Mouse (Mus musculus) midbrain, embryonic 15.5 days (tissue): ENCODE measurements around the gene Klrb1a. TPM values are rescaled to one million over a fixed set of nuclear protein-coding genes. Genes with fewer than 3 reads are reported as not detected.
"Not testable (repeated sequence)": the region's sequence is repeated elsewhere in the genome, so short reads cannot be mapped to it uniquely, and the experiment has no call there.

Experiments used
- ATAC-seq: fragments of 200-750 bp; cut with Nextera tagmentation; replicated peaks from 2 replicates; pipeline ENCODE4 v1.8.0; 2017; ENCODE audit warnings: moderate TSS enrichment
- H3K27ac ChIP-seq: fragments of 300-500 bp; sonication (generic); 2 replicates; pipeline ENCODE4 v1.5.1; 2015; ENCODE audit warnings: mild to moderate bottlenecking, inconsistent platforms
- H3K27me3 ChIP-seq: fragments of 300-500 bp; sonication (generic); replicated peaks from 2 replicates; pipeline ENCODE4 v1.6.1; 2015; ENCODE audit warnings: inconsistent platforms
- H3K36me3 ChIP-seq: fragments of 300-500 bp; sonication (generic); replicated peaks from 2 replicates; pipeline ENCODE4 v1.6.1; 2015; ENCODE audit warnings: inconsistent platforms
- H3K4me1 ChIP-seq: fragments of 300-500 bp; sonication (generic); 2 replicates; pipeline ENCODE4 v1.6.1; 2015; ENCODE audit warnings: inconsistent platforms
- H3K4me2 ChIP-seq: fragments of 300-500 bp; sonication (generic); 2 replicates; pipeline ENCODE4 v1.6.1; 2015; ENCODE audit warnings: inconsistent platforms, mild to moderate bottlenecking, moderate library complexity
- H3K4me3 ChIP-seq: fragments of 300-500 bp; sonication (generic); 2 replicates; pipeline ENCODE4 v1.5.1; 2015; ENCODE audit warnings: mild to moderate bottlenecking, inconsistent platforms
- H3K9ac ChIP-seq: fragments of 300-500 bp; sonication (generic); 2 replicates; pipeline ENCODE4 v1.6.1; 2015; ENCODE audit warnings: mild to moderate bottlenecking, inconsistent platforms
- H3K9me3 ChIP-seq: fragments of 300-500 bp; sonication (generic); 2 replicates; pipeline ENCODE4 v1.6.1; 2016; ENCODE audit warnings: inconsistent platforms
- WGBS: fragments of 180-500 bp; shearing (Covaris S2); methylation state at CpG from one replicate; pipeline ENCODE4 v1.1.7; 2015; ENCODE audit warnings: mixed read lengths; 5-methylcytosine and 5-hydroxymethylcytosine counted together
- polyA plus RNA-seq: library from polyadenylated mRNA; unstranded; fragments of >200 nt; fragmentation: Nextera tagmentation; extraction: Ambion mirVana; gene quantifications from 2 replicates; pipeline ENCODE4 v1.2.1, GENCODE M21; 2015

Klrb1a gene
- polyA plus RNA-seq: not detected in 2 replicates

DNA sequence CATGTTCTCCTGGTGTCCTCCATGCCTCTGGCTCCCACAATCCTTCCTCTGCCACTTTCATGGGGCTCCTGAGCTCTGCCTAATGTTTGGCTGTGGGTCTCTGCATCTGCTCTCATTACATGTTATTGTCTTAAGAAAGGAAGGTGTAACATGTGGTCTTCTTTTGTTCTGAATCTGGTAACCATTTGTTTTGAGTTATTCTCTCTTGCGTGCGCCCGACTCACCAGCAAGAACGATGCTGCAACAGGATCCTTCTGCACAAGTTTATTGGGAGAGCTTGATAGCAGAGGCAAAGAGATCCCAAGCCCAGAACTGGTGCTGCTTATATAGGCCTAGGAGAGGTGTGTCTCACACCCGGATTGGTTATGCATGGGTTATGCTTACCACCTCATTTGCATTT is at the start of gene Klrb1a:
TSS of gene Klrb1a (minus strand) at position 101 of the 400 bp plus-strand sequence.
- H3K4me1 ChIP-seq, H3K4me2 ChIP-seq, ATAC-seq, H3K4me3 ChIP-seq, H3K9me3 ChIP-seq, H3K9ac ChIP-seq, H3K27ac ChIP-seq, H3K36me3 ChIP-seq, H3K27me3 ChIP-seq: not testable (repeated sequence)
- 97% methylated on average over 5 of the region's 5 CpGs for WGBS

DNA sequence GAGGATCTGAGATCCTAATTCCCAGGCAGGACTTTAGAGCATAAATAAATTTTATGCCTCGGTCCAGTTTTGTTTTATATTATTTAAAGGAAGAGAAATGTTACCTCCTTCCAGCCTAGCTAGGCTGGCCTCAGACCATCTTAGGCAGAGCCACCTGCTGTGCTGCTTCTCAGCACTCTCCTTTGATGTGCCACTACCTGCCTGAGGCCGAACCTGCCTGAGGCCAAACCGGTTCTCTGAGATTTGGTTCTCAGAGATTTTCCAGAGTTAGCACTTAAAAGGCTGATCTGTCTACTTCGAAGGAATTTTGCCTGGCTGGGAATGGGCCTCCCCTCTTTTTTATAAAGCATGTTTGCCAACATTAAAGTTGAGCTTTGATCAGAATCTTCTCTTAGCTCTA is 46.6 kb upstream of the Klrb1a start:
- no peak overlapping the region for H3K27ac ChIP-seq
- no peaks in the 10 kb centered on the region for H3K4me1 ChIP-seq
- ATAC-seq: no peak
- no peaks in the 10 kb centered on the region for H3K36me3 ChIP-seq
- H3K9me3 ChIP-seq: no peaks in the 10 kb centered on the region
- no peak overlapping the region for H3K9ac ChIP-seq
- H3K4me3 ChIP-seq: no peak overlapping the region
- H3K27me3 ChIP-seq: no peaks in the 10 kb centered on the region
- no peak overlapping the region for H3K4me2 ChIP-seq
- WGBS: 61% methylated on average over 4 of the region's 4 CpGs

DNA sequence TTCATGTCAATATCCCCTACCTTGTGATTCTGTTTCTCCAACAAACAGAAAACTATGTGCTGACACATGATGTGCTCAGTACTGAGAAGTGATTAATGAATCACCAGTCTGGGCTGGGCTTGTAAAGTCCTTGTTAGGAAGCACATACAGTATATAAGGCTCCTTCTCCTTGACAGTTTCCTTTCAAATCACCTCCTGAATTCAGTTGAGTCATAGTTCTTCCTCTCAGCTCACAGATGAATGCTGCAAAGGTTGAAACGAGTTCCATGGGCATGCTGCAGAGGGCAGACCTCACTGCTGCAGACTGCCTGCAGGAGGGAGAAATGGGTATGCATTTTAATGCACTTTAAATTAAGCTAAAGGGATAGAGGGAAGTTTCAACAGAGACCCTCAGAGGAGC is 38.9 kb upstream of the Klrb1a start, which contains the start of gene Clec2h:
TSS of gene Clec2h (plus strand) at position 180 of the 400 bp plus-strand sequence.
- no peak within 1 kb of the TSS for H3K9ac ChIP-seq

DNA sequence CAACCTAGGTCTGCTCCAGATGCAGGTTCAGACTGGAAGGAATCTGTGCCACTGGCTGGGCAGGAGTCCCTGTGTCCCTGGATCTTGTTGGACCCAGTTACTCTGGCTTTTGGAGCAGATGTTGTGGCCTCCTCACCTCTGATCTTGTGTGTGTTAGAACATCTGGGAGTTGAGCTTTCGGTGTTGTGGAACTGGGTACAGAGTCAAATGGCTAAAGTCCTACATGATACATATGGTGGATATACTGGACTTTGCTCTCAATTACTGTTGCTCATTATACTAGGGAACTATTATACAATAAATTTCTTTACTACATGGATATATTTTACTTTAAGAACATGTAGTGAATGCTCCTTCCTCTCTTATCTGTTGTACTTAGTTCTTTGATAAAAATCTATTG is 37.9 kb upstream of the Klrb1a start:
- H3K36me3 ChIP-seq: no peaks in the 10 kb centered on the region
- H3K4me2 ChIP-seq: no peak overlapping the region
- H3K27ac ChIP-seq: no peak overlapping the region
- H3K4me1 ChIP-seq: no peaks in the 10 kb centered on the region
- no peak overlapping the region for H3K4me3 ChIP-seq
- no peak overlapping the region for H3K9ac ChIP-seq
- no peaks in the 10 kb centered on the region for H3K27me3 ChIP-seq
- H3K9me3 ChIP-seq: no peaks in the 10 kb centered on the region
- ATAC-seq: no peak
- 97% methylated on average over 1 of the region's 1 CpGs for WGBS

More for the DNA sequence above, 38.9 kb upstream of the Klrb1a start, which contains the start of gene Clec2h:
- H3K27me3 ChIP-seq: no peaks in the 10 kb centered on the region
- H3K4me3 ChIP-seq: no peak within 1 kb of the TSS
- 21% methylated on average over 1 of the region's 1 CpGs for WGBS
- no peak within 1 kb of the TSS for H3K27ac ChIP-seq
- no peaks in the 10 kb centered on the region for H3K9me3 ChIP-seq
- H3K4me2 ChIP-seq: no peak within 1 kb of the TSS
- no peaks in the 10 kb centered on the region for H3K4me1 ChIP-seq
- H3K36me3 ChIP-seq: no peaks in the 10 kb centered on the region
- no peak for ATAC-seq

DNA sequence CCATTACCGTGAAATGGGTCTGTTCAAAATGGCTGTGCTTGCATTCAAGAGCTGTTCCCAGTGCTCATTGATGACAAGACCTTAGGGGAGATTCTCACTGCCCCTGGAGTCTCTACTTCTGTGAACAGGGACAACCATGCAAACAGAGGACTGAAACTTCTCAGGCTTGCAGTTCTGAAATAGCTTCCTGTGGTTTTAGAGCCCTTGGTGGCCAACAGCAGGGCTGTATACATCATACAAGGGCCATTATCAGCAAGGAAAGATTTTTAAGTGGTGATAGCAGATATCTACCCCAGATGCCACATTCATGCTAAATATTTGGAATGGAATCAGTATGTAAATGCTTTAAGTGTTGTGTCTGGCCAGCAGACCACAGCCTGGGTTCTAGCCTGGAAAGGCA is 29.6 kb upstream of the Klrb1a start:
- Histone ChIP-seq H3K27ac (no peak overlapping the region), H3K36me3 (no peaks in the 10 kb centered on the region), H3K27me3 (no peaks in the 10 kb centered on the region), H3K9ac (no peak overlapping the region), H3K4me2 (no peak overlapping the region), H3K4me3 (no peak overlapping the region), H3K4me1 (no peaks in the 10 kb centered on the region), H3K9me3 (no peaks in the 10 kb centered on the region)
- WGBS: 88% methylated on average over 1 of the region's 1 CpGs
- no peak for ATAC-seq

DNA sequence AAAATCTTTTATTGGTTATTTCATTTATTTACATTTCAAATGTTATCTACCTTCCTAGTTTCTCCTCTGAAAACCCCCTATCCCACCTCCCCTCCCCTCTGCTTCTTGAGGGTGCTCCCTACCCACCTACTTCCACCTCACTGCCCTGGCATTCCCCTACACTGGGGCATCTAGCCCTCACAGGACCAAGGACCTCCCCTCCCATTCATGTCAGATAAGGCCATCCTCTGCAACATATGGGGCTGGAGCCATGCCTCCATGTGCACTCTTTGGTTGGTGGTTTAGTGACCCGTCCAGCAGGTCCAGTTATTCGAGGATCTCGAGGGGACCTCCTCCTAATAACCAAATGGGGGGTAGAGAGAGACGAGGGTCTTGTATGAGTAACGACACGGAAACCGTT is 27.5 kb upstream of the Klrb1a start:
- not testable (repeated sequence) for H3K36me3 ChIP-seq, H3K4me2 ChIP-seq, H3K4me3 ChIP-seq, H3K27ac ChIP-seq, H3K9ac ChIP-seq, H3K9me3 ChIP-seq, H3K4me1 ChIP-seq, H3K27me3 ChIP-seq, ATAC-seq
- 95% methylated on average over 7 of the region's 7 CpGs for WGBS

DNA sequence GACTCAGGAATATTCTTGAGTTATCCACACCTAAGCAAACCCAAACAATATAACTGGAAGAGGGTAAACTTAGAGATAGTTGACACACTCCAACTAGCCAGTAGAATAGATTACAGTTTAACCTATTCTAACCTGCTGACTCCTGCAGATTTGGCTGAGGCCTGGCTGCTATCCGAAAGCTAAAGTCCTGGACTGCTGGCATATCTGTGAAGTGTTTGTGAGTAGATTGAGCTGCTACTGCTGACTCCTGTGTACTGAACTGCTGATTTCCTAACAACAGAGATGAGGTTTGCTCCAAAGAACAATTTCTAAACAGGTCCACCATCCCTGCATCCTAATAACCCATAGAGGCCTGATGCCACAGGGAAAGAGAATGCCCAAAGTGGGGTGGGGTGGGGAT is 26.9 kb upstream of the Klrb1a start:
- H3K4me3 ChIP-seq: no peak overlapping the region

DNA sequence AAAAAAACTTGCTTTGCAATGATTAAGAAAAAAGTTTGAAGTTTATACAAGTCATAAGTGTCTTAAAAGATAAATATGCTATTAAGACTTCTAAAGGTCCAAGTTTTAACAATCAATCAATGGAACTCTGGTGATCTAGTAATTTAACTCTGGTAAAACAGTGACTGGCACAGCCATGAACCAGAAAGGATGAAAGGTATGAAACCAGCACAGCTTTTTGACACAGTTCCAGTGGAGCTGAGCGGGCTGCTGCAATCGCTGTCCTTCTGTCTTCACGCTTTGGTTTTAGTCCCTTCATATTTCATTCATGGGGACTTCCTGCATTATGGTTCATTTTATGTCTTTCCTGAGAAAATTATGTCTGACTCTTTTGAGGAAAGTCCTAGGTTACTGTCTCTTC is 26.3 kb upstream of the Klrb1a start:
- Histone ChIP-seq H3K4me1 (no peaks in the 10 kb centered on the region), H3K4me3 (no peak overlapping the region), H3K27me3 (no peaks in the 10 kb centered on the region), H3K27ac (no peak overlapping the region), H3K9ac (no peak overlapping the region), H3K36me3 (no peaks in the 10 kb centered on the region), H3K9me3 (no peaks in the 10 kb centered on the region), H3K4me2 (no peak overlapping the region)
- WGBS: 96% methylated on average over 3 of the region's 3 CpGs
- no peak for ATAC-seq

More for the DNA sequence above, 26.9 kb upstream of the Klrb1a start:
- Histone ChIP-seq H3K9me3 (no peaks in the 10 kb centered on the region), H3K4me2 (no peak overlapping the region), H3K4me1 (no peaks in the 10 kb centered on the region), H3K27me3 (no peaks in the 10 kb centered on the region), H3K36me3 (no peaks in the 10 kb centered on the region), H3K9ac (no peak overlapping the region), H3K27ac (no peak overlapping the region)
- ATAC-seq: no peak
- WGBS: 89% methylated on average over 1 of the region's 1 CpGs

DNA sequence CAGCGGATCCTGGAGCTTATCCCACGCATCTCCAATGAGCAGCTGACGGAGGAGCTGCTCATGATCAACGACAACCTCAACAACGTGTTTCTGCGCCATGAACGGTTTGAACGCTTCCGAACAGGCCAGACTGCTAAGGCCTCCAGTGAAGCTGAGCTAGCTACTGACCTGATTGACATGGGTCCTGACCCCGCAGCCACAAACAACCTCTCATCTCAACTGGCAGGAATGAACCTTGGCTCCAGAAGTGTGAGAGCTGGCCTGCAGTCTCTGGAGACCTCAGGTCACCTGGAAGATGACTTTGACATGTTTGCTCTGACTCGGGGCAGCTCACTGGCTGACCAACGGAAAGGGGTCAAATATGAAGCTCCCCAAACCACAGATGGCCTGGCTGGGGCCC is 22.4 kb upstream of the Klrb1a start:
- 91% methylated on average over 12 of the region's 12 CpGs for WGBS

DNA sequence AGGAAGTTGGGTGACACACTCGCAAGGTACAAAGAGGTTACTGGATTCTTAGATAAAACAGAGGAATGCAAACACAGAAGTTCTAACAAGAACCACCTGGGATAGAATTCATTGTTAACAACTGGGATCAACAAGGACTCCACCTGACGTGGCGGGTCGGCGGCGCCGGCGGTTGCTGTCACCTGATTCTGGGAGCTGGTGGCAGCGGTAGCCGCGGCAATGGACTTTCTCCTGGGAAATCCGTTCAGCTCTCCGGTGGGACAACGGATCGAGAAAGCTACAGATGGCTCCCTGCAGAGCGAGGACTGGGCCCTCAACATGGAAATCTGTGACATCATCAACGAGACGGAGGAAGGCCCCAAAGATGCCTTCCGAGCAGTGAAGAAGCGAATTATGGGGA is 21.4 kb upstream of the Klrb1a start:
- not testable (repeated sequence) for H3K27ac ChIP-seq, H3K9ac ChIP-seq, H3K4me2 ChIP-seq, ATAC-seq, H3K27me3 ChIP-seq, H3K36me3 ChIP-seq, H3K9me3 ChIP-seq, H3K4me1 ChIP-seq, H3K4me3 ChIP-seq
- 97% methylated on average over 20 of the region's 20 CpGs for whole genome bisulfite sequencing

More for the DNA sequence above, 22.4 kb upstream of the Klrb1a start:
- not testable (repeated sequence) for H3K36me3 ChIP-seq, H3K27me3 ChIP-seq, H3K9ac ChIP-seq, H3K9me3 ChIP-seq, ATAC-seq, H3K4me1 ChIP-seq, H3K4me3 ChIP-seq, H3K4me2 ChIP-seq, H3K27ac ChIP-seq

DNA sequence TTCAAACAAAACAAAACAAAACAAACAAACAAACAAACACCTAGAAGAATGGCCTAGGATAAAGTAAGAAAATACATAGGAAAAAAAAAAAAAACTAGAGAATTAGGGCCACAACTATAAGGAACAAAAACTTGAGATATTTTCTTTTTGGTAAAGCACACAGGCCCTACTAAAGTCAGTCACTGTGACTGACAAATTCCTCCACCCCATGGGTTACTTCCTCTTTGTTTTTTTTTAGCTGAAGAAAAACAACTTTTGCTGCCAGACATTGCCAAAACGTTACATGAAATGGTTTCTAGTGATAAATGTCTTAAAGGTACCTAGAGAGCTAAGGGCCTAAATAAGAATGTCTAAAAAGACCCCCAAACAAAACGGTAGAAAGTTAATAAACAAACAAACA is 20.7 kb upstream of the Klrb1a start:
- H3K36me3 ChIP-seq: no peaks in the 10 kb centered on the region
- no peak overlapping the region for H3K4me3 ChIP-seq
- H3K9me3 ChIP-seq: no peaks in the 10 kb centered on the region
- WGBS: 73% methylated on average over 2 of the region's 2 CpGs
- H3K4me2 ChIP-seq: no peak overlapping the region
- no peak overlapping the region for H3K9ac ChIP-seq
- H3K27me3 ChIP-seq: no peaks in the 10 kb centered on the region
- no peak for ATAC-seq
- no peak overlapping the region for H3K27ac ChIP-seq
- no peaks in the 10 kb centered on the region for H3K4me1 ChIP-seq

DNA sequence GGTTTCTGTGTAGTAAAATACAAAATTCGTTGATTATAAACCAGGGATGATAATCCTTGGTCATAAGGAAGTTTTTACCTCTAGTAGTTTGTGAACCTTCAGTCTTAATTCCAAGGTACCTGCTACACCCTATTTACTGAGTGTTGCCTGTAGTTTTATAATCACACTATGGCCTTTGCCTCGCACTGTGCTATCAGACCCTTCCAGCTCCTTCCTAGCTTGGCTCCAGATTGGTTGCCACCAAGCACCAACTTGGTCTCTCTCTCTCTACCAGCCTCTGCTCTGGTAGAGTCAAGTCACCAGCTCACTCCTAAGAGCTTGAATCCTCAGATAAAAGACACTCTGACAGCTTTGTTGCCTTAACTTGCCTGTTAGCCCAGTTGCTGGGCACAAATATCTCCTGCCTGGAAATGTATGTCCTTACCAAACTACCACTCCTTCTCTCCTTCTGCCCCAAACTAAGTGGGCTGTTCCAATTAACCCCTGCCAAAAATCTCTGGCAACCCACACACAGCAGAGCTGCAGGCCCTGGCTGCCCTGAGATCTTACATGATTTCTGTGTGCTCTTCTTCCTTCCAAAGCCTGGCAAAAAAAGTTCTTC is 17.9 kb upstream of the Klrb1a start:
- WGBS: 80% methylated on average over 2 of the region's 2 CpGs

DNA sequence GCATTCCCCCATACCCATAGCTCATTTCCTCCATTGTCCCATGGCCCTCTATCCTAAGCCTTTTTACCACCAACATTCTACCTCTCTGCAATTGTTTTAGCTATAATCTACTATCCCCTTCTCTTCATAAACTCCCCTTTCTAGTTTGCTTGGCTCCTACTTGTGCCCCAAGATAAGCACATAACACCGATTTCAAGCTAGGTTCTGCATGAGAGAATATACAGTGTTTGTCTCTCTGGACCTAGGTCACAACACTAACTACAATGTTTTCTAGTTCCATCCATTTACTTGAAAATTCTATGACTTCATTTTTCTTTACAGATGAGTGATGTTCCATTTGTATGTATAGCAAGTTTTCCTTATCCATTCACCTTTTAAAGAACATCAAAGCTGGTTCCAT is 17.3 kb upstream of the Klrb1a start:
- no peak overlapping the region for H3K4me2 ChIP-seq
- no peaks in the 10 kb centered on the region for H3K27me3 ChIP-seq
- no peak for ATAC-seq
- H3K27ac ChIP-seq: no peak overlapping the region
- WGBS: 95% methylated on average over 1 of the region's 1 CpGs
- no peaks in the 10 kb centered on the region for H3K4me1 ChIP-seq
- no peaks in the 10 kb centered on the region for H3K36me3 ChIP-seq
- no peak overlapping the region for H3K9ac ChIP-seq
- peaks cover 4% of the 10 kb centered on the region; the same call in 1 of the 2 replicates for H3K9me3 ChIP-seq
- H3K4me3 ChIP-seq: no peak overlapping the region

More for the DNA sequence above, 17.9 kb upstream of the Klrb1a start:
- H3K27me3 ChIP-seq: no peaks in the 10 kb centered on the region
- H3K9ac ChIP-seq: no peak overlapping the region
- no peaks in the 10 kb centered on the region for H3K36me3 ChIP-seq
- no peak overlapping the region for H3K27ac ChIP-seq
- no peak overlapping the region for H3K4me3 ChIP-seq
- H3K9me3 ChIP-seq: peaks cover 3% of the 10 kb centered on the region; the same call in 1 of the 2 replicates
- no peak for ATAC-seq
- no peaks in the 10 kb centered on the region for H3K4me1 ChIP-seq
- no peak overlapping the region for H3K4me2 ChIP-seq
